Mouse (Mus musculus): ENCODE results near the gene C6. TPM values are rescaled to one million over a fixed set of nuclear protein-coding genes. Genes with fewer than 3 reads are reported as not detected.

C6 gene
- not detected for total RNA-seq (2021)
- long read RNA-seq, experiment 1: 0 reads
- long read RNA-seq, experiment 2: 0 reads

GRCm38 (mm10) chr15:4726830-4727310 lies at the start of gene C6:
C6 (plus strand) TSS chr15:4727175.
- no peak for DNase-seq (ENCODE audit: low spot score in 2 of 2)
- intact Hi-C loops (cut with DNase I): no loop called here

- DNase-seq (ENCODE audit: low spot score in 2 of 2): no peak
- intact Hi-C loops (cut with DNase I): no loop called here
Measured at GRCm38 (mm10) chr15:4697604-4698003, 29.4 kb upstream of the C6 start.

GRCm38 (mm10) chr15:4734150-4734549 lies 7.2 kb downstream of the C6 start:
- intact Hi-C loops (cut with DNase I): no loop called here
- DNase-seq (ENCODE audit: low spot score in 2 of 2): no peak

GRCm38 (mm10) chr15:4734996-4735609 lies 8.1 kb downstream of the C6 start:
- no peak for DNase-seq (ENCODE audit: low spot score in 2 of 2)
- intact Hi-C loops (cut with DNase I): no loop called here

- intact Hi-C loops (cut with DNase I): no loop called here
- DNase-seq (ENCODE audit: low spot score in 2 of 2): no peak
Measured at GRCm38 (mm10) chr15:4747656-4748055, 20.7 kb downstream of the C6 start.

GRCm38 (mm10) chr15:4790378-4790777 lies 63.4 kb downstream of the C6 start:
- DNase-seq (ENCODE audit: low spot score in 2 of 2): no peak
- intact Hi-C loops (cut with DNase I): no loop called here

- no peak for DNase-seq (ENCODE audit: low spot score in 2 of 2)
- intact Hi-C loops (cut with DNase I): no loop called here
Measured at GRCm38 (mm10) chr15:4796861-4797260, 69.9 kb downstream of the C6 start.

- DNase-seq (ENCODE audit: low spot score in 2 of 2): no peak
- intact Hi-C loops (cut with DNase I): no loop called here
Measured at GRCm38 (mm10) chr15:4804256-4804655, 77.3 kb downstream of the C6 start.

GRCm38 (mm10) chr15:4808131-4808530 lies 81.2 kb downstream of the C6 start:
- intact Hi-C loops (cut with DNase I): no loop called here
- DNase-seq (ENCODE audit: low spot score in 2 of 2): no peak

GRCm38 (mm10) chr15:4814976-4815375 lies 88.0 kb downstream of the C6 start:
- DNase-seq (ENCODE audit: low spot score in 2 of 2): no peak
- intact Hi-C loops (cut with DNase I): no loop called here

GRCm38 (mm10) chr15:4815711-4816110 lies 88.7 kb downstream of the C6 start:
- DNase-seq (ENCODE audit: low spot score in 2 of 2): no peak
- intact Hi-C loops (cut with DNase I): no loop called here

GRCm38 (mm10) chr15:4816752-4817493 lies 89.9 kb downstream of the C6 start:
- intact Hi-C loops (cut with DNase I): no loop called here
- peak in 1 of 2 experiments; percentile 1 for DNase-seq (ENCODE audit: low spot score in 2 of 2)

GRCm38 (mm10) chr15:4818437-4818836 lies 91.5 kb downstream of the C6 start:
- DNase-seq (ENCODE audit: low spot score in 2 of 2): no peak
- intact Hi-C loops (cut with DNase I): no loop called here

GRCm38 (mm10) chr15:4821161-4821560 lies 94.2 kb downstream of the C6 start:
- intact Hi-C loops (cut with DNase I): no loop called here
- no peak for DNase-seq (ENCODE audit: low spot score in 2 of 2)

- DNase-seq (ENCODE audit: low spot score in 2 of 2): no peak
- intact Hi-C loops (cut with DNase I): no loop called here
Measured at GRCm38 (mm10) chr15:4821824-4822223, 94.8 kb downstream of the C6 start.

- intact Hi-C loops (cut with DNase I): no loop called here
- no peak for DNase-seq (ENCODE audit: low spot score in 2 of 2)
Measured at GRCm38 (mm10) chr15:4827736-4828135, 100.8 kb downstream of the C6 start.

- intact Hi-C loops (cut with DNase I): loop anchor here (10.0 kb wide), 1 partner anchor 58 kb away; the partner anchor contains the start of gene Mroh2b
- no peak for DNase-seq (ENCODE audit: low spot score in 2 of 2)
Measured at GRCm38 (mm10) chr15:4836354-4836753, 109.4 kb downstream of the C6 start.

GRCm38 (mm10) chr15:4850015-4850414 lies 123.0 kb downstream of the C6 start:
- intact Hi-C loops (cut with DNase I): no loop called here

More at GRCm38 (mm10) chr15:4850015-4850414, 123.0 kb downstream of the C6 start:
- DNase-seq (ENCODE audit: low spot score in 2 of 2): no peak
